Mouse (Mus musculus): ENCODE results near the gene Gm20388.

Gene Gm20388

DNA sequence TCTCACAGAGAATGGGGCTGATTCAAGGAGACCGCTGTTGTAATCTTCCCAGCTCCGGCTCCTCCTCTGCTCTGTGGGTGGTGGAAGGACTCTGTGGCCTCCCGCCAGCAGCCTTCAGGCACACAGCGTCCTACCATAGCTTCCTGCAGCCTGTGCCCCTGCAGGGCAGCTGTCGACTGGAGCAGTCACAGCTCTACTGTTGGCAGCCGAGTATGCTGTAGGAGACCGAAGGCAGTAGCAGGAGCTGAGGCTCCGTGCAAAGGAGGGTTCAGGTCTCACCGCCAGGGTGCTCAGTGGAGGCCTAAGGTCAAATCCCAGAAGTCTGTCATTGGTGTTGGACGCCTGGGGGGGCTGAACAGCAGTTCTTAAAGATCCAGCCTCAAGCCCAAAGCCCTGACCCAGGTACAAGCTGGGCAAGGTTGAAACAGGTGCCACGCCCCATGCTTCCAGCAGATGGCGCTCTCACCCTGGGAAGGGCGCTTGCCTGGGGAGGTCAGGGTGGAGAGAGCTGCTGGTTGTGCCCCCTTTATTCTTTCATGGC lies 390.0 kb downstream of the Gm20388 start:
- peak; percentile 83 for DNase-seq

DNA sequence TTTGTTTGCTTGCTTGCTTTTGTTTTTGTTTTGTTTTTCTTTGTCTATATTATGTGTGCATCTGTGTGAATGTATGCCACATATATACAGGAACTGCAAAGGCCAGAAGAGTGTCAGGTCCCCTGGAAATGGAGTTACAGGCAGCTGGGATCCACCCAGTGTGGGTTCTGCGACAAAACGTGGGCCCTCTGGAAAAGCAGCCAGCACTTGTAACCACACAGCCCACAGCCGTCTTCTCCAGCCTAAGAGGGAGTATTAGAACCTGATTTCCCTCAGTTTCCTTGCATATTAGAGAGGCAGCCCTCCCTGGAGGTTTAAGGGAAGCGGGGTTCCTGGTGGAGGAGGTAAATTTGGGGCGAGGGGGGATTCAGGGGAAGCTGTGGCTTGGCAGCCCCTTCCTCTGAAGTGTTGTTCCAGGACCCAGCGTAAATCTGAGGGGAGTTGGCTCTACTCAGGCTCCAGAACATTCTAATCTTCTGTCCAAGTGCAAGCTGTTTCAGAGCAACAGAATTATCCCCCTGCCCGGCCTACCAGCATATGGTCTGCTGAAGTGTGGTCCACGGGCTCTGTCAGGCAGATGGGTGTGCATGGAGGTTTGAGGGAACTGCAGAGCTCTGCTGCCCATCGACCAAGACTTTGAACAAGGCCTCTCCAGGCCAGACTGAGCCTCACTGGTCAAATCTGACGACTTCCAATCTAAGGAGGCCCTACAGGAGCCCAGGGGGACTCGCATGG lies 392.5 kb downstream of the Gm20388 start:
- no peak for DNase-seq

DNA sequence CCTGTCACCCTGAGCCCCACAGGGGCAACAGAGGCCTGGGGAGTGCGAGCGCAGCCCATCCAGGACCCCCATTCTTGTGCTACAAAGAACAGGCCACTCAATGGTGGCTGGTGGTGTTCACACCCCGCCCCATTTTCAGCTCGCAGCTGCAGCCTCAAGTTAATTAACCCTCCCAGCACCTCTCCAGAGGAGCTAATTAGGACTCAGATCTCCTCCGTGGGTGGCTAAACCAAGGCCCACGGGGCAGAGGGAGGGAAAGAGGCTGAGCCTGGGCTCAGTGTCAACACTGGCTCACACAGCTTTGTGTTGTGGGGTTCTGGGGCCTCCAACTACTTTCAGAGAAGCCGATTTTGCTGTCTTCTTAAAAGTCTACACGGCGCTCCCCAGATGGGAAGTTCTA lies 393.5 kb downstream of the Gm20388 start:
- DNase-seq, result no peak

DNA sequence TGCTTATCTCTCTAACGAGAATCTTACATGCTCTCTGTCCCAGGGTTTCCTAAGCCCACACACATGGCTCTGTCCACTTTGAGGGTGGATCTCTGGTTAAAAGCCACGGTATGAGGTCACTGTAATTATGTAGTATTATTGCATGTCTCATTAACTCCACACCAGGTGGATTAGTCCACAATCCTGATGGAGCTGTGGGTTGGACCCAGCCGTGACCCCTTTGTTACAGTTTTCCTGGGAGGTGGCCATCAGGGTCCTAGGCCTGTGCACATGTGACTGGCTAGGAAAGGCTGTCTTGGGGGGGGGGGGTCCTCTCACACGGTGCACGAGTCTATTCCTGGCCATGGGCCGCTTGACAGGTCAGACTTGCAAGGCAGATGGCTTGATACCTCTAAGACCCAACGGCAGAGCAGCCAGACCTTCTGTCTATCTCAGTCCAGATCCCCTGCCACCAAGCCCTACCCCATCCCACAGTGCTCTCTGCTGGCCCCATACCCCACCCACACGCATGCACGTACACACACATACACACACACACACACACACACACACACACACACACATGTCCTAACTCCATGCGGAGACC lies 395.3 kb downstream of the Gm20388 start:
- DNase-seq, result no peak

DNA sequence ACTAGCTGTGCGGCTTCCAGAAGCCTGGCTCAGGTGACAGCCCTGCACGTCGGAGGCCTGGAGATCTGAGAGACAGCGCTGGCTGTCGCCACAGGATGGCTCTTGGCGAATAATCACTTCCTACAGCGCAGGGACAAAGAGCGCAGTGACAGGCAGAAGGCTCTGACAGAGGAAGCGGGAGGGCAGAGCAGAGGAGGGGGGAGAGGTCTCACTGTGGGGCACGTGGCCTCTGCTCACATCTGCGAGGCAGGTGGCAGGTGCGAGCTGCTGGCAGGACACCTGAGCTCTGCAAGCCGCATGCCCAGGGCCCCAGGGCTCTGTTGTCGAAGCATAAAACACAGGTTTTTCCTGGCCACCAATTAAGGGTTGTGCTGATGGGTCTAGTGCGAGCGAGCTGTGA lies 396.5 kb downstream of the Gm20388 start:
- no peak for DNase-seq

DNA sequence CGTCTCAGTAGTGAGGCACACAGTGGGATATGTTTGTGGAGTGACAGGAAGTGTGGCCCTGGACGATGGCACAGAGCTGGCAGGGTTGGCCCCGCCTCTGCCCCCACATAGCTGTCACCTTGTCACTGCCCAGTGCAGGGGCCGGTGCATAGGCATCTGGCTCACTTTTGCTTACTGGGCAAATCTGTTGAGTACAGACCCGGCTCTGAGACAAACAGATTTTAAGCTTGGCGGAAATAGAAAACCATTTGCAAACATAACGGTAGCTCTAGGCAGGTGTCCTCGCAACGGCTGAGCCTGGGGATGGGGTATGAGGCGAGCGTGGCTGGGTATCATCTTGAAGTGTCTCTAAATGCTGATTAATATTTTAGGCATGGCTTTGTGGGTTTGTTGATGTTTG lies 396.9 kb downstream of the Gm20388 start:
- DNase-seq, result no peak

DNA sequence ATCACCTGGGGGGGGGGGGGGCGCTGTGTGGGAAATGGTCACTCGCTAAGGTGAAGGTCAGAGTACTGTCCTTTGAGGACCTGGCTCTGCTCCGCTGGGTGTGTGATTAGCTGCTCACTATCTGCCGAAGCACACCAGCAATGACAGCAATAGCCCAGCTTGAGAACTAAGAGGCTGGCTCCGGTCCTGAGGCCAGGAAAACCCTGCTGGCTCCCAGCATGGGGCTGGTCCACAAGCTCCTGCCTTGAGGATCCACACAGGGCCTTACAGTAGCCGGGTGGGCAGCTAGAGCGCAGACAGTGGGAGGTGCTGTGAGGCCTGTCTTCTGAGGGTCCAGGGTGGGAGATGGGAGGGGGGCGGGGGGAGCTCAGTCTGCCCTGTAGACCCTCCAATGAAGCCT lies 397.5 kb downstream of the Gm20388 start:
- DNase-seq, result peak; percentile 60

DNA sequence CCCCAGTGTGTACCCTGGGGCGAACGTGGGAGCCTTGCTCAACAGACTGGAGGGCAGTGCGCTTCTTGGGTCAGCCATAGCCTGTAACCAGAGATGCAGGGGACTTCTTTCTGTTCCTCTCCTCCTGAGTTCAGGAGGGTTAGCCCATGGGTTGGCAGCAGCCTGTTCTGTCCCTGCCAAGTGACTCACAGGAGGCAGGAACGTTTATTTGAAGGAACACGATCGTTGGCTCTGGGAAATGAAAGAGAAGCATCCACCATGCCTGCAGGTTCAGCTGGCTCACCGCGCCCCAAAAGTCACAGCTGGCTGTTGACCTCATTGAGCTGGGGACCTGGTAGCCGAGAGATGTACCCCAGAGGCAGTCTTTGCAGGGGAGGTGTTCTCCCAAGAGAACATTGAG lies 397.9 kb downstream of the Gm20388 start:
- peak; percentile 65 for DNase-seq

DNA sequence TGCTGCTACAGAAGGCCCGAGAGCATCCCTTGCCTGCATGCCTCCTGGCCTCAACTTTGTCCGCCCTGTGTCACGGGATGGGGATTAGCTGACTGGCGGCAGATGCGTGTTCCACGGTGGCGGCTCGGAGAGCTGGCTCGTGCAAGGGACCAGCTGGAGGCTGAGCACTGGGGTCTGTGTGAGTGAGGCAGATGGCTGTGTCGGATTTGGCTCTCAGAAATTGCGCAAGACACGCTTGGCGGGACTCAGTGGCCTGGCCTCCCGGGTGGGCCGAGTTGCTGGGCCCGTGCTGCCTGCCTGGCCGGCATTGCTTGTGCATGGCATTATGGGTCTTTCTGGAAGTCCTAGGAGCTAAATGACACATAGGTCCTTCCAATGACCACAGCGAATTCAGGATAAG lies 398.7 kb downstream of the Gm20388 start:
- peak; percentile 74 for DNase-seq

DNA sequence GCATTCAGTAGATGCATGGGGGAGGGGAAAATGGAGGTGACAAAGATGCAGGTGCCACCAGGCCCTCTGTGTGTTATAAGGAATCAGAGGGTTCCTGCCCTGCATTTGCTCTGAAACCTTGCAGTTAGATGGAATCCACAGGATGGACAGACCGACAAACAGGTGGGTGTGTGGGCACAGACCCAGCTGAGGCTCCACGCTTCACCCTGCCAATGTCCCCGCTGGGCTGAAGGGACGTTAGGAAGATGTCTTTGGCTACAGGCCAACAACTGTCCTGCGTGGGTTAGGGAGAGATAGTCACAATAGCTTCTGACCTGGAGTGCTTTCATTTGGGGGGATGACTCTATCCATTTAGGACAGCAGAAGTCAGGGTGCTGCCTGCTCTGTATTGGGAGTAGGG lies 399.4 kb downstream of the Gm20388 start:
- no peak for DNase-seq

DNA sequence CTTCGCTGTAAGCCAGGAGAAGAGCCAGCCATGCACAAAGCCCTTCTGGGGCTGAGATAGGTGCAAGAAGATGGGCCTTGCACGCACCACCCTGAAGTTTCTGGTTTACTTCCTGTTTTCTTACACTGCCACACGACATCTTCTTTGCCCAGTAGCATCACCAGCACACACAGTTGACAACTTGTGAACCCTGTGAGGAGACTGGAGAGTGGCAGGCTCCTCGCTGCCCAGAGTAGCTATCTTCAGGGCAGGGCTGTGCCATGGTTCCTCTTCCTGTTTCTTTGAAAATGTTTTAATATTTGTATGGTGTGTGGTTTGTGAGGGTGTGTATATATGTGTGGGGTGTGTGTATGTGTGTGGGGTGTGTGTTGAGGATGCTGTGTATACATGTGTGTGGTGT lies 401.8 kb downstream of the Gm20388 start:
- no peak for DNase-seq

DNA sequence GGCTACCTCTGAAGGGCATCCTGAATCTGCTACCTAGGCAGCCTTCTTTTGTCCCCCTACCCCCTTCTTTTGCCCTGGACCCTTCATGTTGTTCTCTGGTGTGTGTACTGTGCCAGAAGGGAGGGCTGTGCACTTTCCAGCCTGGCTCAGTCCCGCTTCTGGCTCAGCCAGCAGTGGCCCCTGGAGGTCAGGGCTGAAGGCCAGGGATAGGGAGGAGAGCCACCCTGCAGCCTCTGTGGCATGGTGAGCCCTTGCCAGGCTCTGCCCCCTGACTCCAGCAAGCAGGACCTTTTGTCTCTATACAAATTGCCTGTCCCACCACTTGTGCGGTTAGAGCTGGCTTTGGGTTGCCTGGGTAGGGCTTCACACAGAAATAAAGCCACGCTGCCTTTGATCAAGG lies 403.0 kb downstream of the Gm20388 start:
- no peak for DNase-seq

DNA sequence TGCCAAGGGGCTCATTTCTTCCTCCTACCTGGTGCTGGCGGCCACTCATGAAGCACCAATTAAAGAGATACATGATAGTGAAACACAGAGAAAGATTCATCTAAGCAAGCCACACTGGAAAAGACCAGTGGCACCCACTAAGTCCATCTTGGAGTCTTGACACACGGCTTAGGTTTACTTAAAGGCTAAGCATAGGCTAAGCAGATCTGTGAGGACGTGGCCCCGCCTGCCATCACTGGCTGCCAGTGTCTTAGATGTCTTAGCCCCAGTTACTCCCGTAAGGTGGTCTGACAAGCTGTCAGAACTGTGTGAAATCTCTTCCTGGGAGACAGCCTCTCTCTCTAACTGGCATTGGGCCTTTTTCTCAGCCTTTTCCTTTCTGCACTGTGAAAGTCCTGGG lies 404.3 kb downstream of the Gm20388 start:
- no peak for DNase-seq

DNA sequence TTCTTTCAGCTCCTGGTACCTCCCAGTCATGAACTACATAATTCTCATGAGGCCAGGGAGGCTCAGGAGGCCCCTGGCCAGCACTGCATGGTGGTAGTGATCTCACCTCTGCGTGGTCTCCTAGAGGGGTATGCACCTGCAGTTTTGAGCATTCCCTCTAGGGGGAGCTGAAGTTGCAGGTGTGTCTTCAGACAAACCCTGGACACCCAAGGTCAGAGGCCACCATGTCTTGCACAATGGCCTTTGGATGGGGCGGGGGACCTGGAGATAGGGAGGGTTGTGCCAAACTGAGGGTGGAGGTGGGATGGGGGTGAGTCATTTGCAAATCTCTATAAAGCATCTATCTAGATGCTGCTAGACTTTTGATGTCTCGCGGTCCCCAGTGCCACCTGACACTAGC lies 405.0 kb downstream of the Gm20388 start:
- DNase-seq, result no peak

DNA sequence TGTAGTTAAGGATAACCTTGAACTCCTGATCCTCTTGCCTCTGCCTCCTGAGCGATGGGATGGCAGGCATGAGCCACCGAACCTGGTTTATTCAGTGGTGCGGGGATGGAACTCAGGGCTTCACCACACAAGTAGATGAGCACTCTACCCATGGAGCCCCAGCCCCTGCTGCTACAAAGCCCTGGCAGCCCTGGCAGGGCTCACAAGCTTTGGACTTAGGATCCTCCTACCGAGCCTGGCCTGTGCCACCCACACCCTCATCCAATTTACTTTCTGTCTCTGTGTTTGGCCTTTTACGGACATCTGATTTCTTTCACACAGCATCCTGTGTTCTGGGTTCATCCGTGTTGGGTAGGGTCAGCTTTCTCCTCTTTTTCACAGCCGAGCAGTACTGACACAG lies 406.1 kb downstream of the Gm20388 start:
- DNase-seq, result no peak

DNA sequence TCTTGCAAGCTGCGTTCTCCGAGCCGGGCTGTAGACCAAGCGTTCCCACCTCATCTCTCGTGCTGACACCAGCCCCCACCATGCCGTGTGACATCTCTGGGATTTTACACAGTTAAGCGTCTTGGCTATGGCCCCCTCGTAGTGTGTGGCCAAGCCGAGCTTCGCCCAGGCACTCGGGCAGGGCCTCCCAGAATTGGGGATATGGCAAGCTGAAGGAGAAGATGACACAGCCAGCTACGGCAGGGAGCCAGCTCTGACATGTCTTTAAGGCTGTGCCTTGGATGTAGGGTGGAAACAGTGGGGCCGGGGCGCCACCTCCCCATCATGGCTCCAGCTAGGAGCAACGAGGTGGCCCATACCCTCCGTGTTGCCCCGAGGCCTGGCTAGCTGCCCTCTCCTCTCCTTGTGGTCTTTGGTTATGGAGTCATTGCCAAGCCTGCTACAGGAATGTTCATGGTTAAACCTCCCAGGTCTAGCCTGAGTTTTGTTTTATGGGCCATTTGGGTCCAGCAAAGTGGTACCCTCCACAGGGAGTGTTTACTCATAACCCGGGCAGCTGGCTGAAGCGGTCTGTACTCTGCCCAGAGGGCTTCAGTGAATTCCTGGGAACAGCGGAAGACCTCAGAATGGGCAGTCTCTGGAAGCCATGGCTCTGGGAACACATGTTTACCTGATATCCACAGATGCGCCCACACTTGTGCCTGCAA lies 406.6 kb downstream of the Gm20388 start:
- DNase-seq, result no peak

DNA sequence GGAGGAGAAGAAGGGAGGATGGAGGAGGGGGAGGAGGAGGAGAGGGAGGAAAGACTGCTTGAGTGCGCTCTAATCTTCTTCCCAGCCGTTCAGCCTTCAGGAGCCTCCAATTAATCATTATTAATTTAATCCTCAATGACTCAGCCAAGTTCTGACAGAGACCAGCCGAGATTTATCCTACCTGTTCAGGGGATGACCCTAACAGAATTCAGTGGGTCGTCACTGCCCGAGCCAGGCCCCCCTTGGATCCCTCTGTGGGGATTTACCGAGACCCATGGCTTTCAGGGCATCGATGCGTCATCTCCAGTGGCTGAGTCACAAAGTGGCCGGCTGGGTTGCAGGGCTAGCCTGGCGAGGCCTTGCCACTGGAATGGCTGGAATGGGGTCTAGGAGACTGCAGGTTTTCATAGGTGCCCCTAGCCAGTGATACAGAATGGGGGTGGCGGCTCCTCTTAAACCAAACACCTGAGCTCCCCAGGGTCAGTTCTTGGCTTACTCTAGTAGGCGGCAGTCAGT lies 407.9 kb downstream of the Gm20388 start:
- no peak for DNase-seq

DNA sequence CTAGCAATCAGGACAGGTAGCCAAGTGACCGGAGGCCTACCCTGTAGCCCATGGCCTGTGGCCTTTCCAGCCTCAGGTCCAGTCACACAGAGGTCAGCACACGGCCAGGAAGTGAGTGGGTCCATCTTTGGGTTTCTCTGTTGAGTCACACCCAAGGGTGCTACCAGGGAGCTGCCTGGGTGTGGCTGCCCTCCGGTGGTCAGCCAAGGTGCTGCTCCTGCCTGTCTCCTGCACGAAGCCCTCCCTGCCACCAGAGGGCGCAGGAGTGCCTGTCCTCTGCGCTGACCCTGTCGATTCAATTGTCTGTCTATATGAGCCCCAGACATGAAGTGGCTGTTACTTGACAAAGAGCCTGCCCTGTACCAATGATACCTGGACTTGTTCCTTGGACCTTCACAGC lies 408.8 kb downstream of the Gm20388 start:
- DNase-seq, result peak; percentile 80

DNA sequence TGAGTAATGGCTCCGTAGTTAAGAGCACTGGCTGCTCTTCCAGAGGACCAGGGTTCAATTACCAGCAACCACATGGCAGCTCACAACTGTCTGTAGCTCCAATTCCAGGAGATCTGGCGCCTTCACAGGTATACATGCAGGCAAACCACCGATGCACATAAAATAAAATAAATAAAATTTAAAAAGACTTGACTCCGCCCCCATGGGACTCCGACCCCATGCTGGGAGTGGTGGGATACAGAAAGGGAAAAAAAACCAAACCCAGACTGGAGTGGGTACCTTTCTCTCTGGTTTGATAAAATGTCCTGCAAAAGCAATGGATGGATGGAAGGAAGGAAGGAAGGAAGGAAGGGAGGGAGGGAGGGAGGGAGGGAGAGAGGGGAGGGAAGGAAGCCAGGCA lies 409.5 kb downstream of the Gm20388 start:
- DNase-seq, result no peak

DNA sequence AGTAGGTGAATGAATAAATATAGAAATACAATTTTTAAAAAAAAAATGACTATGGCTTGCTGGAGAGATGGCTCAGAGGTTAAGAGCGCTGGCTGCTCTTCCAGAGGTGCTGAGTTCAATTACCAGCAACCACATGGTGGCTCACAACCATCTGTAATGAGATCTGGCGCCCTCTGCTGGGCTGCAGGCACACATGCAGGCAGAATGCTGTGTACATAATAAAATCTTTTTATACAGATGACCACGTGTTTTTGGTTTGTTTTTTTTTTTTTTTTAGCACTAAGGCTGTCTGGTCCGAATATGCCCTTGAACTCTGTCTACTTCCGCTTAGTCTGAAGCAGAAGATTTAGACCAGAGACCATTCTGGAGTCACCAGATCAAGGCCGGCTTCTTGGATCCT lies 411.1 kb downstream of the Gm20388 start:
- DNase-seq, result no peak

DNA sequence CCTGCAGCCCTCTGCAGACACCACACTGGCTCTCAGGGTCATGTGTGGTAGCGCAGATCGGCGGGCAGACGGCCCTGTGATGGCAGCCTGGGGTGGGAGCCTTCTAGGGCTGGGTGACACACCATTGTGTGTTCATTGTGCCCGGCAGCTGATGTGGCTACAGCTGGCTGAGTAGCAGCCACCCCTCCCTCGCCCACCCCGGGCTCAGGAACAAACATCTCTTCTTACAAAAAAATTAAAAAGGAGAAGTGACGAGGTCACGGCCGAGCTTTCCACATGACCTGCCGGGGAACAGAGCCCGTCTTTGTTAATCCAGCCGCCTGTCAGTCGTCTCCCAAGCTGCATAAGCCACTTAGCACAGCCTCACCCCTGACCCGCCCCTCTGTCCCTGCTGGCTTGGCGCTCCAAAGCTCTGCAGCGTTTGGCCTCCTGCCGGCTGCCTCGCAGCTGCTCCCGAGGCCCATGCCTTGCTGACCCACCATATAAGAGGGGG lies 412.4 kb downstream of the Gm20388 start:
- no peak for DNase-seq

DNA sequence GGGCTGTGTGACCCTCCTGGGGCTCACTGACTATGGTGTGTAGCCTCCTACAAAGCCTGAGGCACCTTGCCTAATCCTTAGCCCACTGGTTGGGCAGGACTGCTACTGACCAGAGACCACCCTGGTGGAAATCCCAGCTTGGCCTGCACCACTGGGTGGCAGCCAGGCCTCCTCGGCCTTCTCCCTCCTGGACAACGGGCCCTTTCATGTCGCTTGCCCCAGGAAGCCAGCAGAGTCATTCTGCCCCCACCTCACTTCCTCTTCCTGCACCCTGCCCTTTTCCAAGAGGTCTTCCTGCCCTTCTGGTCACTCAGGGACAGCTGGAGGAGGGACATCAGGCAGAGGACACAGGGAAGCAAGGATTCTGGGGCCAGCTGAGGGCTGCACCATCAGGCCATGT lies 413.9 kb downstream of the Gm20388 start:
- no peak for DNase-seq

DNA sequence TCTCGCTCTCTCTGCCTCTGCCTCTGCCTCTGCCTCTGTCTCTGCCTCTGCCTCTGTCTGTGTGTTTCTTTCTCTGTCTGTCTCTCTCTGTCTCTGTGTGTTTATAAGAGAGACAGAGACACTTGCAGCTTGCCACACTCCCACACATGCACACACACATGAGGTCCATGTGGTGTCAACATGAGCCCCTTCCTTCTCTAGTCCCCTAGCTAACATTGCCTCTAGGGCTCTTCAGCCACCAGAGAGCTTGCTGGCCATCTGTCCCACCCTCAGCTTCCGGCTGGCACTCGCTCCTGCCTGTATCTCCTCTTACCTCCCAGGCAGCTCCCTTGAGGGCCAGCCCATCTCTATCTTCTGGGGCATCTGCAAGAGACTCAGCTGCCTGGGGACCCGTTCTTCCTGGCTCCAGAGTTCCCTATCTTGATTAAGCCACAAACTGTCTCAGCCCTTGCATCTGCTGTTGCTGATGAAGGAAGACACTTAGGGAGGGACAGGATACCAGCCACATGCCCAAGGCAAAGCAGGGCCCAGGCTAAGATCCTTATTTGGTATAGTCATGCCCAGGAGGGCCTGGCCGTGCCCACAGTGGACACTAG lies 414.6 kb downstream of the Gm20388 start:
- DNase-seq, result no peak
